Mouse (Mus musculus) CH12.LX (cell line): ENCODE measurements around the gene Raf1. TPM values are rescaled to one million over a fixed set of nuclear protein-coding genes. Genes with fewer than 3 reads are reported as not detected.
A peak's percentile ranks its signal among the peaks of the same experiment; 100 is the strongest.

Source experiments
- DNase-seq: peaks from one replicate; pipeline ENCODE4 v3.0.0-alpha.2; 2013; ENCODE audit errors: extremely low read depth
- H3K27ac ChIP-seq: 2 replicates; pipeline ENCODE4 v1.5.1; 2012; ENCODE audit warnings: low read depth, mild to moderate bottlenecking, control low read depth, moderate library complexity; ENCODE audit not compliant: insufficient read depth
- H3K27me3 ChIP-seq: replicated peaks from 2 replicates; pipeline ENCODE3; 2012; ENCODE audit warnings: inconsistent platforms
- H3K36me3 ChIP-seq, 2 experiments: replicated peaks in 1 of 2; 2 replicates each; pipeline versions ENCODE3 to v1.6.1; 2012; ENCODE audit warnings: inconsistent platforms in 1 of 2, low read length in 1 of 2, mild to moderate bottlenecking in 1 of 2, mixed read lengths in 1 of 2, moderate library complexity in 1 of 2; ENCODE audit not compliant: control insufficient read depth in 1 of 2, insufficient read depth in 1 of 2
- H3K4me1 ChIP-seq, 2 experiments: 2 replicates each; pipeline ENCODE4 v1.6.1; 2012; ENCODE audit warnings: inconsistent platforms in 1 of 2, moderate library complexity in 1 of 2; ENCODE audit not compliant: insufficient read depth in 2 of 2, control insufficient read depth in 1 of 2
- H3K4me2 ChIP-seq: 2 replicates; pipeline ENCODE4 v1.6.1; 2012; ENCODE audit warnings: low read depth, mild to moderate bottlenecking, control low read depth; ENCODE audit not compliant: poor library complexity, insufficient read depth, severe bottlenecking
- H3K4me3 ChIP-seq, 3 experiments: fragments of 150-350 bp in 1 of 3; sonication (generic) in 1 of 3; replicated peaks in 1 of 3; 2 replicates each; pipeline versions ENCODE3 to v1.5.1; 2011 to 2012; ENCODE audit warnings: low read depth in 2 of 3, low read length in 2 of 3, mild to moderate bottlenecking in 2 of 3, moderate library complexity in 2 of 3, control low read depth in 1 of 3, improper control_type of control experiment in 1 of 3, inconsistent platforms in 1 of 3, mixed read lengths in 1 of 3; ENCODE audit not compliant: poor library complexity in 1 of 3
- H3K79me2 ChIP-seq: replicated peaks from 2 replicates; pipeline ENCODE4 v1.6.1; 2012; ENCODE audit warnings: mild to moderate bottlenecking, moderate library complexity; ENCODE audit not compliant: control insufficient read depth, poor library complexity, insufficient read depth, severe bottlenecking; ENCODE audit errors: extremely low read depth
- H3K9ac ChIP-seq: 2 replicates; pipeline ENCODE4 v1.6.1; 2012; ENCODE audit warnings: low read depth, mild to moderate bottlenecking, control low read depth, moderate library complexity; ENCODE audit not compliant: insufficient read depth
- H3K9me3 ChIP-seq: replicated peaks from 2 replicates; pipeline ENCODE3; 2012; ENCODE audit warnings: low read length, inconsistent platforms, mixed read lengths
- CTCF ChIP-seq, 2 experiments: IDR thresholded peaks in 1 of 2; conservative IDR thresholded peaks in 1 of 2; 2 replicates each; pipeline ENCODE4 v1.5.1; 2011 to 2012; ENCODE audit warnings: low read depth in 2 of 2, low read length in 2 of 2, improper control_type of control experiment in 1 of 2, inconsistent platforms in 1 of 2, mild to moderate bottlenecking in 1 of 2, moderate library complexity in 1 of 2
- IRF4 ChIP-seq: IDR thresholded peaks from 2 replicates; pipeline ENCODE4 v1.6.1; 2014; ENCODE audit warnings: low read depth, mild to moderate bottlenecking, inconsistent platforms, low read length, improper control_type of control experiment
- MXI1 ChIP-seq: IDR thresholded peaks from 2 replicates; pipeline ENCODE4 v1.6.1; 2011; ENCODE audit warnings: mild to moderate bottlenecking, low read depth, low read length, improper control_type of control experiment
- RAD21 ChIP-seq: IDR thresholded peaks from 2 replicates; pipeline ENCODE4 v1.6.1; 2011; ENCODE audit warnings: low read depth, mild to moderate bottlenecking, low read length, improper control_type of control experiment, moderate library complexity
- RCOR1 ChIP-seq: conservative IDR thresholded peaks from 2 replicates; pipeline ENCODE4 v1.6.1; 2012; ENCODE audit warnings: low read depth, mild to moderate bottlenecking, inconsistent platforms, low read length, improper control_type of control experiment
- SMC3 ChIP-seq: IDR thresholded peaks from 2 replicates; pipeline ENCODE4 v1.6.1; 2011; ENCODE audit warnings: low read depth, low read length, improper control_type of control experiment
- TBP ChIP-seq: conservative IDR thresholded peaks from 2 replicates; pipeline ENCODE4 v1.6.1; 2011; ENCODE audit warnings: low read depth, low read length, improper control_type of control experiment
- dilution Hi-C: fragments of 300-500 bp; cut with MboI; formaldehyde crosslinking; loops from 2 replicates; pipeline ENCODE4 v1.14.3; 2020; ENCODE audit warnings: low sequenced_read_pairs; ENCODE audit not compliant: extremely low pct_unique_long_range_greater_than_20kb, extremely low pct_ligation_motif_present
- in situ Hi-C: fragments of 300-500 bp; cut with MboI; formaldehyde crosslinking; loops from 3 replicates; pipeline ENCODE4 v1.14.3; 2019; ENCODE audit warnings: low sequenced_read_pairs, low pct_ligation_motif_present, low pct_unique_long_range_greater_than_20kb, mixed read lengths
- polyA plus RNA-seq: library from polyadenylated mRNA; unstranded; fragments of >175 nt; gene quantifications from 2 replicates; pipeline ENCODE4 v1.2.1, GENCODE M21; 2012; ENCODE audit warnings: low read depth; ENCODE audit not compliant: insufficient read length
- total RNA-seq, 2 experiments: library from RNA; depleted of rRNA; stranded (reverse); fragments of 300-350 nt in 1 of 2; fragments of >200 nt in 1 of 2; gene quantifications; 2 replicates each; pipeline ENCODE4 v1.2.3; 2012 to 2014

The Raf1 gene
- total and polyA plus RNA-seq, 3 experiments = 53.5 to 79.2 (median 59.8) TPM

DNA sequence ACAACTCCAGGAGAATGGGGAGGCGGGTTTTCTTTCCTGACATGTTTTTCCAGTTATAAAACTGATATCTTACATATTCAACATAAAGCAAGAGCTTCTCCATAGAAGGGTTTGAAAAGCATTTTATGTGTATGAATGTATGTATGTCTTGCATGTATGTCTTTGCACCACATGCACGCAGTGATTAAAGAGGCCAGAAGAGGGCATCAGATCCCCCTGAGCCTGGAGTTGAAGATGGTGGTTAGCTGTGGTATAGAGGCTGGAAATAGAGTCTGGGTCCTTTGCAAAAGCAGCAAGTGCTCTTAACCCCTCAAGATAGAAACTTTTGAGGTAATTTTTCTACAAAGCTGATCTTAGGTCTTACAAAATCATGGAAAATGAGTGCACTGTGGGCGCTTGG, 67.3 kb downstream of the Raf1 start:
- DNase-seq = peak; percentile 35
- Histone ChIP-seq H3K4me2 (no peak overlapping the region), H3K4me1 (peaks cover 0 to 1% of the 10 kb centered on the region in 2 experiments; a peak in 2 of 4 replicates), H3K36me3 (peaks cover 37 to 80% of the 10 kb centered on the region in 2 experiments), H3K9ac (no peak overlapping the region), H3K27me3 (no peaks in the 10 kb centered on the region), H3K27ac (no peak overlapping the region), H3K4me3 (no peak overlapping the region), H3K9me3 (no peaks in the 10 kb centered on the region), H3K79me2 (no peaks in the 10 kb centered on the region)
- in situ Hi-C loops = no loop called here
- dilution Hi-C loops = no loop called here
- TF ChIP-seq RAD21 = peak; percentile 38
- peak; percentile 70 for TF ChIP-seq SMC3
- no peak for TF ChIP-seq IRF4
- peak; percentile 28 to 67; a peak in 3 of 4 replicates for TF ChIP-seq CTCF (conservative IDR thresholded peaks at IDR 0.05 in 1 of 2, IDR thresholded peaks at IDR 0.05 in 1 of 2; ENCODE audit: low read depth in 2 of 2, low read length in 2 of 2)
- no peak for TF ChIP-seq MXI1
- TF ChIP-seq TBP = no peak
- TF ChIP-seq, all 38 proteins: peak for 3

DNA sequence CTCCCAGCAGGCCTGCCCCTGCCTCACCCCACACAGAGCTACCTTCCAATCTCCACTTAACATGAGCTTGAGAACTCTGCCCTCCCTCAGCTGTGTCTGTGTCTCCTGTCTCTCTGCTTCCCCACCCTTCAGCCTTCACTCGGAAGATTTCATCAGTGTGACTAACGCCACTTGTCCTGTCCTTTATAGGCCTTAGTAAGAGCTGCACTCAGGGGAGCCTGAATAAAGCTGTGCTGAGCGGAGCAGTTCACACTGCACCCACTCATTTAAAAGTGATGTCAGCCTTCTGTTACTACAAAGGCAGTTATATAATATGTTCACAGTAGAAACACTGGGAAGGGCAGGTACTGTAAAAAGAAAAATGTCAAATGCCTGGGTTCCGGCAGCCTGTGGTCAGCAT, 69.0 kb downstream of the Raf1 start:
- H3K9me3 ChIP-seq = no peaks in the 10 kb centered on the region
- H3K79me2 ChIP-seq = peaks cover 4% of the 10 kb centered on the region
- dilution Hi-C loops = no loop called here
- no peak for TF ChIP-seq RAD21
- H3K36me3 ChIP-seq = peaks cover 21 to 72% of the 10 kb centered on the region in 2 experiments
- no peak for DNase-seq
- H3K4me3 ChIP-seq = no peak overlapping the region
- no peaks in the 10 kb centered on the region for H3K27me3 ChIP-seq
- H3K9ac ChIP-seq = no peak overlapping the region
- H3K4me2 ChIP-seq = no peak overlapping the region
- in situ Hi-C loops = no loop called here
- H3K4me1 ChIP-seq = peaks cover 3 to 13% of the 10 kb centered on the region in 2 experiments
- H3K27ac ChIP-seq = no peak overlapping the region

DNA sequence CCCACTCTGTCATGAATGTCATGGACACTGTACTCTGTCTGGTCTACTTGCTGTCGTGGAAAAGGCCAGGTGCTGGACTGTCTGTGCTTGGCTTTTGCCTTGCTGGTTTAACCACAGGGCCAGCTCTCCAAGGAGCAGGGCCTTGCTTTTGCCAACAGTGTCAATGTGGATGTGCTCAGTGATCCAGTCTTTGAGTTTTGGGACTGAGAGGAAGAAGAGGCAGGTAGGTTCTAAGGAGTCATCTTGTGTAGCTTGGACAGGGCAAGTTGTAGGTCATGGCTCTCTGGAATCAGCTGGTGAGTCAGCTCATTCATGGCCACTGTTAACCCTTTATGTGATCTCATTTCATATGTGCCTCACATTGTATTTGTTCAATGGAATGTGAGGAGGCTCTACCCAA, 70.0 kb downstream of the Raf1 start:
- Histone ChIP-seq H3K9ac (no peak overlapping the region), H3K79me2 (peaks cover 4% of the 10 kb centered on the region), H3K9me3 (no peaks in the 10 kb centered on the region), H3K36me3 (peaks cover 18 to 63% of the 10 kb centered on the region in 2 experiments), H3K4me1 (peaks cover 3 to 14% of the 10 kb centered on the region in 2 experiments), H3K4me3 (no peak overlapping the region), H3K27me3 (no peaks in the 10 kb centered on the region), H3K4me2 (no peak overlapping the region)
- in situ Hi-C loops (no loop called here), dilution Hi-C loops (no loop called here)
- no peak for DNase-seq
- TF ChIP-seq RCOR1 = no peak
- TF ChIP-seq, all 38 proteins: peak for 0
- no peak overlapping the region for H3K27ac ChIP-seq
